Mouse (Mus musculus) thymus, adult 2 months (tissue): Measurements from ENCODE around the gene Wdfy1. TPM values are rescaled to one million over a fixed set of nuclear protein-coding genes. Genes with fewer than 3 reads are reported as not detected.

Experiments used
- DNase-seq: peaks from one replicate; pipeline ENCODE4 v3.0.0; 2021
- H3K27ac ChIP-seq: fragments of 200-500 bp; 2 replicates; pipeline ENCODE4 v1.5.1; 2012; ENCODE audit warnings: low read length, control low read depth; ENCODE audit not compliant: control insufficient read depth, insufficient read depth
- H3K27me3 ChIP-seq: fragments of 200-500 bp; 2 replicates; pipeline ENCODE4 v1.6.1; 2012; ENCODE audit warnings: mild to moderate bottlenecking, low read length, moderate library complexity, mixed read lengths; ENCODE audit not compliant: control insufficient read depth, insufficient read depth
- H3K36me3 ChIP-seq: fragments of 200-500 bp; 2 replicates; pipeline ENCODE4 v1.6.1; 2012; ENCODE audit warnings: mild to moderate bottlenecking, low read length, moderate library complexity; ENCODE audit not compliant: control insufficient read depth, insufficient read depth
- H3K4me1 ChIP-seq: fragments of 200-500 bp; replicated peaks from 2 replicates; pipeline ENCODE4 v1.6.1; 2012; ENCODE audit warnings: low read length; ENCODE audit not compliant: control insufficient read depth, insufficient read depth
- H3K4me3 ChIP-seq: fragments of 200-500 bp; 2 replicates; pipeline ENCODE4 v1.5.1; 2012; ENCODE audit warnings: mild to moderate bottlenecking, low read length, control low read depth, moderate library complexity; ENCODE audit not compliant: control insufficient read depth, insufficient read depth
- CTCF ChIP-seq: fragments of 200-500 bp; IDR thresholded peaks from 2 replicates; pipeline ENCODE4 v1.5.1; 2012; ENCODE audit warnings: mild to moderate bottlenecking, control low read depth, low read length, moderate library complexity, borderline replicate concordance; ENCODE audit not compliant: control insufficient read depth, poor library complexity, insufficient read depth; ENCODE audit errors: extremely low read depth
- POLR2A ChIP-seq: fragments of 200-500 bp; IDR thresholded peaks from 2 replicates; pipeline ENCODE4 v1.6.1; 2012; ENCODE audit warnings: mild to moderate bottlenecking, low read length, control low read depth, moderate library complexity; ENCODE audit not compliant: control insufficient read depth, poor library complexity, insufficient read depth; ENCODE audit errors: extremely low read depth
- WGBS: fragments of 180-500 bp; shearing (Covaris S2); methylation state at CpG from one replicate; pipeline ENCODE4 v1.1.7; 2018; 5-methylcytosine and 5-hydroxymethylcytosine counted together
- polyA plus RNA-seq: library from polyadenylated mRNA; depleted of rRNA; stranded (reverse); fragments of >200 nt; gene quantifications from 2 replicates; pipeline ENCODE4 v1.2.3, GENCODE M21; 2012

The Wdfy1 gene
- polyA plus RNA-seq, 1 experiment, result 23.3 TPM

DNA sequence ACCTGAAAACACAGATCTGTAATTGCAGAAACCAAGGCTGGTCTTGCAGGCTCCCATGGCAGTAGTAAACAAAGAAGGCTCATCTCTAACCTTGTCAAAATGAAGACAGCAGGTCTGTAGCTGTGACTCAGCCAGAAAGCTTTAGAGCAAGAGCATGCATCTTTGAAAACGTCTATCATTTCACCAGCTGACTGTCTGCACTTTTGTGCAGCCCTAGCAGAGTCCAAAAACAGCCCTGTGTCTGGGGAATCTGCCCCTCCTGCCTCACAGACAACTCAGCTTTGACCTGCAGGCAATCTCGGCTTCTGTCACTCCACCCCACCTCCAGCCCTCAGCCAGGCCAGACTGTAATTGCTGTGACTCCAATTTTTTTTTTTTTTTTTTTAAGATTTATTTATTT lies 20.6 kb downstream of the Wdfy1 start:
- TF ChIP-seq POLR2A (no peak), CTCF (no peak)
- Histone ChIP-seq H3K27me3 (no peaks in the 10 kb centered on the region), H3K36me3 (no peaks in the 10 kb centered on the region), H3K4me3 (no peak overlapping the region), H3K27ac (no peak overlapping the region), H3K4me1 (peaks cover 11% of the 10 kb centered on the region)
- DNase-seq, result no peak
- 80% methylated on average over 2 of the region's 2 CpGs for WGBS

DNA sequence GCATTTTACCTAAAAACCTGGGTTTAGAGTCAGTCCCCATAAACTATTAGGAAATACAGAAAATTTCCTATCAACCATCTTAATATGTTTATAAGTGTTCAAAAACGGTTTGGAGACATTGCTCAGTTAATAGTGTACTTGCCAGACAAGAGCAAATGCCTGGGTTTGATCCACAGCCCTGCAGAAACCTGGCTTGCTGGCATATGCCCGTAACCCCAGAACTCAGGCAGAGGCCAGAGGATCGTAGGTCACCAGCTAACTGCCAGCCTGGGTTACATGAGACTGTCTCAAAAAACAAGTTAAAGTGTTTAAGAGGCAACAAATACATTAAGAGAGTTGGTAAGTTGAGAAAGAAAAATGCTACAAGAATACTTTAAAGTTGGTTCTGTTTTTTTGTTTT lies 21.0 kb downstream of the Wdfy1 start:
- no peak for DNase-seq
- Histone ChIP-seq H3K36me3 (no peaks in the 10 kb centered on the region), H3K27me3 (no peaks in the 10 kb centered on the region), H3K4me1 (peaks cover 11% of the 10 kb centered on the region), H3K4me3 (no peak overlapping the region), H3K27ac (no peak overlapping the region)
- TF ChIP-seq CTCF (no peak), POLR2A (no peak)
- WGBS, result 93% methylated on average over 3 of the region's 3 CpGs

DNA sequence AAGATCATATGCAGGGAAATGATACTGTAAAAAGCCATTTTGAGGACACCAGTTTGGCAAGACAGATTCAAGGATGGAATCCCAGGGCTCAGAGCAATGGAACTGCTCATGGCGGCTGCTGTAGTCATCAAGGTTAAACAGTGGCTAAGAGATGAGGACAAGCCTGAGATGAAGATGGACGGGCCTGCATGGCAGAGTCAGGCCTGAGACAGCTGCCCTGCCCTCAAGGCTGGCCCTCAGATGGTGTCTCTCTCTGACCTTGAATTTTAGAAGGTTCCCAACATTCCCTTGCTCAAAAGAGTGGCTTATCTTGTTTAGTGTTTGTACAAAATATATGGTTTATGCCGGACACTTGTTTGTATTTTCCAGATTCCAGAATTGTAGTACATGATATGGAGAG lies 22.5 kb downstream of the Wdfy1 start:
- H3K27me3 ChIP-seq, result no peaks in the 10 kb centered on the region
- no peak for DNase-seq
- H3K36me3 ChIP-seq, result no peaks in the 10 kb centered on the region
- H3K4me1 ChIP-seq, result peaks cover 11% of the 10 kb centered on the region
- H3K4me3 ChIP-seq, result no peak overlapping the region
- TF ChIP-seq POLR2A (no peak), CTCF (no peak)
- H3K27ac ChIP-seq, result no peak overlapping the region
- WGBS, result 96% methylated on average over 3 of the region's 3 CpGs

DNA sequence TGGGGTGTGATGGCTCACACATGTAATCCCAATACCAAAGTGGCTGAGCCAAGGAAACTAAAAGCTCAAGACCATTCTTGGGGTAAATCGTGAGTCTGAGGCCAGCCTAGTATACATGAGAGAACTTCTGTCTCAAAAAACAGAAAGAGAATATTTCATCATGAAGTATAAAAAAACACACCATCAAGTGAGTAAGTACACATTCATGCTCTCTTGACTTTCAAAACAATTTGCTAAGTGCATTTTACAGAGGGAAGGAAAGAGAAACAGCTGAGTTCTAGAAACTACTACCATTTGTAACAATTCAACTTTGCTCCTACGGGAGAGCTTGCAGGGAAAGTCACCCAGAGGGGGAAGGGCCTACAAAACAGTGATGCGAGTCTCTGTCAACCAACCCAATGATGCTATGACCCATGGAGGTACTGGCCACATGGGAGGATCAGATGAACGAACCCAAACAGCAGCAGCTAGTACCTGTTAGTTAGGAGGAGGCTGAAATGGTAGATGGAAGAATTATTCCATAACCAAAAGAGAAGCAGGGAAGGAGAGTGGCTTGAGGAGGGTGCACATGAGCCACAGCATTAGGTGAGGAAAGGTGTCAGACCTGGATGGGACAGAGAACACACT lies 23.1 kb downstream of the Wdfy1 start:
- Histone ChIP-seq H3K27ac (no peak overlapping the region), H3K27me3 (no peaks in the 10 kb centered on the region), H3K4me1 (peaks cover 11% of the 10 kb centered on the region), H3K4me3 (no peak overlapping the region), H3K36me3 (no peaks in the 10 kb centered on the region)
- TF ChIP-seq CTCF (no peak), POLR2A (no peak)
- whole genome bisulfite sequencing, result 79% methylated on average over 4 of the region's 4 CpGs
- no peak for DNase-seq

DNA sequence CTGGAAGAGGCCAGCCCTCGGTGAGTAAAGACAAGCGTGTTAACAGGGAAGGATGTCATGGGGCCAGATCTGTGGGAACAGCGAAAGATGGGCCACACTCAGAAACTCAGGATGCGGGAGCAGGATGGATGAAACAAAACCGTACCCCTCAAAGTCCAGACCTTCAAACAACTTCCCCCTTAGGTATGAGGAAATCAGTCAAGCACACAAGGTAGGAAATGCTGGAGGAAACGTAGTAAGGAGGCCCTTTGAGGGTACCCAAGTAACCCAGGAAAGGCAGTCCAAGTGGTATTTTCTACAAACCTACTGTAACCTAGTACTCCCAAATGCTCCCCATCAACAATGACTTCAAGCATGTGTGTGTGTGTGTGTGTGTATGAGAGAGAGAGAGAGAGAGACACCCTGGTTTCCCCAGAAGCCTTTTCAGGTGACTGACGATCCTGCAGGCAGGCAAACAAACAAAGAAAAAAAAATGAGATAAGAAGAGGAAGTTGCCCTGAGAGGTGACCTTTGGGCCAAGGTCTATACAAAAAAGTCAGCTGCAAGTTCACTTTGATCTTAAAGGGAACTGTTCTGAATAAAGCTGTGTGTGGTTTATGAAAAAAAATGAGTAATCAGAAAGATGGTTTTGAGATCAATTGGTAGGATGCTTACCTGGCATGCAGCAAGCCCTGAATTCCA lies 23.8 kb downstream of the Wdfy1 start:
- no peaks in the 10 kb centered on the region for H3K27me3 ChIP-seq
- 47% methylated on average over 7 of the region's 7 CpGs for WGBS
- no peak for TF ChIP-seq POLR2A
- no peak for TF ChIP-seq CTCF
- H3K4me1 ChIP-seq, result peaks cover 11% of the 10 kb centered on the region
- no peak for DNase-seq
- H3K4me3 ChIP-seq, result no peak overlapping the region
- no peaks in the 10 kb centered on the region for H3K36me3 ChIP-seq
- H3K27ac ChIP-seq, result peak overlapping the region; percentile 38; the same call in 1 of the 2 replicates

DNA sequence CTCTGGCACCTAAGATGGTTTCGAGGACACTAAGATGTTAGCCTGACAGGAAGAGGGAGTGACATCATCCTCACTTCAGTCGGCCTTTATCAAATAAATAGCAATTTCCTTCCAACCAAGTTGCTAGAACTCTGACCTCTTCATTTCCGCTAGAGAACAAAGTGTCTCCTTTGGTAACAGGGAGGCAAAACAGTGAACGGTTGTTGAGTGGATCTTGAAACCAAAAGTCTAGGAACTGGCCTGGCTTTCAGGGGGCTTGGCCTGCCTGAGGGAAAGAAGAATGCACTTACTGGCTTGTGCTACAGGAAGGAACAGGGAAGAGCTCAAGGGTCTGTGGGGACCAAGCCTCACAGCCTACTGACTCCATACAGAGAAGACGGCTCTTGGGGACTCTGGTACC lies 24.8 kb downstream of the Wdfy1 start:
- DNase-seq, result no peak
- 37% methylated on average over 5 of the region's 5 CpGs for WGBS
- Histone ChIP-seq H3K27me3 (no peaks in the 10 kb centered on the region), H3K4me3 (no peak overlapping the region), H3K4me1 (peaks cover 11% of the 10 kb centered on the region), H3K27ac (peak overlapping the region; percentile 46; the same call in 1 of the 2 replicates), H3K36me3 (no peaks in the 10 kb centered on the region)
- no peak for TF ChIP-seq POLR2A
- no peak for TF ChIP-seq CTCF
